Mouse (Mus musculus) adrenal gland, postnatal 25 days (tissue): Measurements from ENCODE around the gene Cckar. TPM values are rescaled to one million over a fixed set of nuclear protein-coding genes. Genes with fewer than 3 reads are reported as not detected.

Source experiments
- DNase-seq: peaks from one replicate; pipeline ENCODE4 v3.0.0; 2021; ENCODE audit warnings: mixed read lengths
- total RNA-seq: library from RNA; stranded (reverse); gene quantifications from 2 replicates; pipeline ENCODE4 v1.2.3, GENCODE M21; 2021

Cckar gene
- total RNA-seq, 1 experiment from 2014 or later: 1.2 TPM

DNA sequence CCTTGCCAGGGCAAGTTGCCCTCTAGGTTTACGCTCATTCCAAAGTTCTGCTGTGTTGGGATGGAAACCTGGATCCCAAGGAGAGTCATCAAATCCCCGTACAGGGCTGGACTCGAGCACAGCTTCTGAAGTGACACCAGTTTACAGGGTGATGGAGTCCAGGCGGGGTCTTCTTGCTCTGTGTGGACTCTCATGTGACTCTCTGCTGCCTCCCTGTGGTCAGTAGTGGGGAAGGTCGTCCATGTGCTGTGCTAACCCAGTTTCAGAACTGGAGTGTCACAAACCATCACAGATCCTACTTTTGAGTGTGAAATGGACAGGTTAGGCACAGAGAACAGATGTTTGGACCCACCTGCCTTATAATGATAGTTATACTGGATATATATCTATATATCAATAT, 35.2 kb downstream of the Cckar start:
- peak; percentile 63 for DNase-seq

DNA sequence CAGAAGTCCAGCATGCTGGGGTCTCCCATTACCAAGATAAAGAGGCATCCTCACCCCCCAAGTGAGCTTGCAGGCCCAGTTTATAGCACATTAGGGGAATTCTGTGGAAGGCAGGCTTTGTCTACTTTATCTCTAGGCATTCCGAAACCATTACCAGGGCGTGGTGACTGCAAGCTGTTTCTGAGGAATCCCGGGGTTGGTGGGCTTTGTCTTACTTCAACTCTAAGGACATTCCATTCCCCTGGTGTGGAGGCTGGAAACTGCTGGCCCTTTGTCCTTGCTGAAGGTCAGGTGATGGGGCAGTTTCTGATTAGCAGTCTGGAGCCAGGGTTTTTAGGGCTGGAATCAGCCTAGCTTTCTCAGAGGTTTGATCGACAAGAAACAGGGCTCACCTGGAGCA, 36.0 kb downstream of the Cckar start:
- DNase-seq: no peak

DNA sequence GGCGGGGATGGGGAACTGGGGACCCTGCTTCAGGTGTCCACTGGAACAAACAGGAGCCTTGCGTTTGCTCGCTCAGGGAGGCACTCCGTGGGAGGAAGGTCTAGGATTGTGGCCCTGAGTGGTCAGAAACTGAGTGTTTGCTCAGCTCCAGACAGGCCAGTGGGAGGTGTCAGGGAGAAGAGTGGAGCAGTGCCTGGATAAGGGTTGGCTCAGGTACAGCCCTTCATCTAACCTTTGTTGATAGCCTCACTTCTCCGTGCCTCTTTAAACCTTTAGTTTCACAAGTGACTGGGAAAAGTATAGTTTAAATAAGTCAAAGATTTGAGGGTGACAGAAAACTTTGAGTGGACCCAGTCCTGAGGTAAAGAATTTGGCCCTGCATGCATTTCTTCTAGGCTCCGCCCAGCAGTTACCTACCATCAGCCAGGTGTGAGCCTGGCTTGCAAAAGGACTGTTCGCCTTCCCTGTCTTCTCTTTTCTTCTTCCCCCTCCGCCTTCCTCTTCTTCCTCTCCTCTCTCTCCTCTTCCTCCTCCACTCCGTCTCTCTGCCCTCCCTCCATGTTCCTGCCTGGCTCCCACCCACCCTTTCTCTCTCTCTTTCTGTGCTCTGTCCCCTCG, 37.1 kb downstream of the Cckar start:
- DNase-seq: no peak

DNA sequence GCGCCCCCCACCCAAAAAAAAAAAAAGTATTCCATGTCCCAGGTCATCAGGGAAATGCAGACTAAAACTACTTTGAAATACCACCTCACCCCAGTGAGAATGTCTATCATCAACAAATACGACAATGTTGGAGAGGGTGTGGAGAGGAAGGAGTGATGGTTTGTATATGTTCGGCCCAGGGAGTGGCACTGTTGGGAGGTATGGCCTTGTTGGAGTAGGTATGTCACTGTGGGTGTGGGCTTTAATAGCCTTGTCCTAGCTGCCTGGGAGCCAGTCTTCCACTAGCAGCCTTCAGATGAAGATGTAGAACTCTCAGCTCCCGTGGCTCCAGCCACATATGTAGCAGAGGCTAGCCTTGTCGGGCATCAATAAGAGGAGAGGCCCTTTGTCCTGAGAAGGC, 39.5 kb downstream of the Cckar start:
- DNase-seq: no peak

DNA sequence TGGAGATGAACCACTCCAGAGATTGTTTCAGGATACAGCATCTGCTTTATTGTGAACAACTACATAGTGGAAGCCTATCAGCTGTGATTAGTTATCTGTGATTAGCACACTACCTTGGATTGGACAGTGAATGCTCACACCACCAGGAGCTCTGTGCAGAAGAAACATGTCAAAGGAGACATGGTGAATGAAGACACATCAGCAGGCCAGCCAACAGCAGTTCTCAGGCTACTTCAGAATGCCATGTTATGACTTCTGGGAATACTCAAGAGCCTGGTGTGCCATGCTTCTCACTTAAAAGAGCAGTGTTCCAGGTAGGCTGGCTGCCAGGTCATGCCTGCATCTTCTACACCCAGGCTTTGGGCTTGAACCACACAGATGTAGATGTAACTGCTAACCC, 43.8 kb downstream of the Cckar start:
- DNase-seq: no peak

DNA sequence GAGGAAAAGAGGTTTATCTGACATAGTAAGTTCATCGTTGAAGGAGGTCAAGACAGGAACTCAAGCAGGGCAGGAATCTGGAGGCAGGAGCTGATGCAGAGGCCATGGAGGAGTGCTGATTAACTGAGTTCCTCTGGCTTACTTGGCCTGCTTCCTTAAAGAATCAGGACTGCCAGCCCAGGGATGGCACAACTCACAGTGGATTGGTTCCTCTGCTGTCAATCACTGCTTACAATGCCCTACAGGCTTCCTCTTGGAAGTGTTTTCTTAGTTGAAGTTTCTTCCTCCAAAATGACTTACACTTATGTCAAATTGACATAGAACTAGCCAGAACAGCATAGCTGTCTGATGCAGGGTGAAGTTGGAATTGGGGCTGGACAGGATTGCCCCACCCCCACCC, 45.1 kb downstream of the Cckar start:
- DNase-seq: no peak

DNA sequence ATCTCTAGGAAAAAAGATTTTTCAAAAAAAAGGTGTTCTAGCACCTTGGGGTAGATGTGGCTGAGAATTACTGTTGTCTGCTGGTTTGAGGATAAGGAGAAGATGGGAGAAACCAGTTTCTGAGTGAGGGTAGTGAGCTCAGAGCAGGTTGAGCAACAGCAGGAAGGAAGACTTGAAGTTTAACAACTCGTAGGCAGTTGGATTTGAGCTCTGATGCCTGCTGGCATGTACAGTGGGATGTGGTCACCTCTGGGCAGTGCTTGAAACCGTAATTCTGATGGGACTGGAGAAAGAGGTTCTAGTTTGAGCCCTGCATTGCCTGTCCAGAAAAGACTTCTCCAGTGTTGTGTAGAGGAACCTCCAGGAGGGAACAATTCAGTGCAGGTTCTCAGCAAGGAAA, 46.0 kb downstream of the Cckar start:
- no peak for DNase-seq

DNA sequence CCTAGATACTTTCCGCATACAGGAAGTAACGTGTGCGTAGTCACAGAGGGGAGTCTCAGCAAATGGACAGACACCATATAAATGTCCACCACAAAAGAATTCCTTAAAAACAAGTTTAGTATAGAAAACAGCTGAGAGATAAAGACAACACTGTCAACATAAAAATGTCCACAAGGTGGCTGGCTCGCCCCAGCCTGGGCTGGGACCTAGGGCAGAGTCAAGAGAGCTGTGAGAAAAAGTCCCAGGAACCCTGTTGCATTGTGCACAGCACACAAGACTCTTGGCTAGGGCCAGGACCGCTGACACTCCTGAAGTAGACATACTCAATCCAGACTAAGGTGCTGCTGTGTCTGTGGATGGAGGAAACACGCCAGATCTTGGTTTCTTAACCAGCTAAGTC, 49.6 kb downstream of the Cckar start:
- DNase-seq: peak; percentile 11

DNA sequence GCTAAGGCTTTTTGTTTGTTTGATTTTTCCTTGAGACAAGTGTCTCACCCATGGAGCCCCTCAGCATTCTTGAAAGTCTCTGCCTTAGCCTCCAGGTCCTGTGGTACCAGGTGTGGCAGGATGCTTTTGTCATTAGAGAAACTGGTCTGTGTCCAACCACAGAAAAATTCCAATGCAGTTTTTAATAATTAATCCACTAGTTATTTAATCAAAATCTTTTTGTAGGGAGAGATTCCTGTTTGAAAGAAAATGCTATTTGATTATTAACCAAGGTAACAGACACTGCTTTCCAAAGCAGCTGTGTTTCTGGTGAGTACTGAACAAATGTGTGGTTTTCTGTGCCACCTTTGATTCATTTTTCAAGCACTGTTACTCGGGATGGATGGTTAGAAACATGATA, 50.9 kb downstream of the Cckar start:
- DNase-seq: no peak

Other genes starting within 250 kb of the Cckar start
- 37.7 and 42.6 TPM in 2 replicates for gene Rbpj, start 241.6 kb downstream of the Cckar start, total RNA-seq
- gene Tbc1d19, start 101.9 kb upstream of the Cckar start, total RNA-seq: 27.8 and 37.0 TPM in 2 replicates